Mouse (Mus musculus): ENCODE data around the gene Scamp5.

The Scamp5 gene

GRCm38 (mm10) chr9:57467896-57468549 is at the start of gene Scamp5:
Gene Scamp5 (minus strand): TSS chr9:57468060.
- peak; percentile 88 for DNase-seq (ENCODE audit: low read depth, low spot score)

GRCm38 (mm10) chr9:57517113-57517512 is 49.3 kb upstream of the Scamp5 start:
- DNase-seq (ENCODE audit: low read depth, low spot score), result no peak

- DNase-seq (ENCODE audit: low read depth, low spot score), result no peak
These were observed 42.7 kb upstream of the Scamp5 start for GRCm38 (mm10) chr9:57510577-57510976.

GRCm38 (mm10) chr9:57505700-57506099 is 37.8 kb upstream of the Scamp5 start:
- DNase-seq (ENCODE audit: low read depth, low spot score), result no peak

GRCm38 (mm10) chr9:57504891-57505290 is 37.0 kb upstream of the Scamp5 start:
- DNase-seq (ENCODE audit: low read depth, low spot score), result no peak

- DNase-seq (ENCODE audit: low read depth, low spot score), result no peak
These were observed 36.5 kb upstream of the Scamp5 start for GRCm38 (mm10) chr9:57504381-57504700.

- no peak for DNase-seq (ENCODE audit: low read depth, low spot score)
These were observed 35.9 kb upstream of the Scamp5 start, which contains the start of gene Rpp25 for GRCm38 (mm10) chr9:57503622-57504380. Gene Rpp25 (plus strand): TSS chr9:57504026.

- no peak for DNase-seq (ENCODE audit: low read depth, low spot score)
These were observed 35.2 kb upstream of the Scamp5 start for GRCm38 (mm10) chr9:57502911-57503621.

GRCm38 (mm10) chr9:57501861-57502260 is 34.0 kb upstream of the Scamp5 start:
- DNase-seq (ENCODE audit: low read depth, low spot score), result no peak

GRCm38 (mm10) chr9:57501452-57501851 is 33.6 kb upstream of the Scamp5 start:
- no peak for DNase-seq (ENCODE audit: low read depth, low spot score)

GRCm38 (mm10) chr9:57498536-57498935 is 30.7 kb upstream of the Scamp5 start:
- no peak for DNase-seq (ENCODE audit: low read depth, low spot score)

GRCm38 (mm10) chr9:57497236-57497635 is 29.4 kb upstream of the Scamp5 start:
- DNase-seq (ENCODE audit: low read depth, low spot score), result no peak

GRCm38 (mm10) chr9:57494970-57495369 is 27.1 kb upstream of the Scamp5 start:
- no peak for DNase-seq (ENCODE audit: low read depth, low spot score)

- DNase-seq (ENCODE audit: low read depth, low spot score), result no peak
These were observed 25.7 kb upstream of the Scamp5 start for GRCm38 (mm10) chr9:57493532-57493931.

- DNase-seq (ENCODE audit: low read depth, low spot score), result no peak
These were observed 19.9 kb upstream of the Scamp5 start for GRCm38 (mm10) chr9:57487807-57488206.

GRCm38 (mm10) chr9:57485774-57486173 is 17.9 kb upstream of the Scamp5 start:
- peak; percentile 81 for DNase-seq (ENCODE audit: low read depth, low spot score)

- no peak for DNase-seq (ENCODE audit: low read depth, low spot score)
These were observed 1.1 kb upstream of the Scamp5 start for GRCm38 (mm10) chr9:57468914-57469313.

GRCm38 (mm10) chr9:57467271-57467771 is 539 bp downstream of the Scamp5 start:
- no peak for DNase-seq (ENCODE audit: low read depth, low spot score)

GRCm38 (mm10) chr9:57466101-57466500 is 1.8 kb downstream of the Scamp5 start:
- no peak for DNase-seq (ENCODE audit: low read depth, low spot score)

GRCm38 (mm10) chr9:57462866-57463265 is 5.0 kb downstream of the Scamp5 start:
- DNase-seq (ENCODE audit: low read depth, low spot score), result no peak

- DNase-seq (ENCODE audit: low read depth, low spot score), result no peak
These were observed 8.2 kb downstream of the Scamp5 start for GRCm38 (mm10) chr9:57459707-57460106.

- DNase-seq (ENCODE audit: low read depth, low spot score), result no peak
These were observed 14.3 kb downstream of the Scamp5 start for GRCm38 (mm10) chr9:57453516-57453915.

Data from retina, adult 2 months (tissue).